Mouse (Mus musculus) hindbrain, embryonic 12.5 days (tissue): ENCODE data around the gene Gja10. TPM values are rescaled to one million over a fixed set of nuclear protein-coding genes. Genes with fewer than 3 reads are reported as not detected.

Source experiments
- ATAC-seq: fragments of 200-750 bp; cut with Nextera tagmentation; 2 replicates; pipeline ENCODE4 v1.8.0; 2017; ENCODE audit warnings: moderate TSS enrichment; ENCODE audit not compliant: low FRiP score
- H3K27ac ChIP-seq: fragments of 300-500 bp; sonication (generic); 2 replicates; pipeline ENCODE4 v1.5.1; 2016; ENCODE audit warnings: mild to moderate bottlenecking
- H3K27me3 ChIP-seq: fragments of 300-500 bp; sonication (generic); 2 replicates; pipeline ENCODE4 v1.6.1; 2016; ENCODE audit warnings: mild to moderate bottlenecking
- H3K36me3 ChIP-seq: fragments of 300-500 bp; sonication (generic); 2 replicates; pipeline ENCODE4 v1.6.1; 2016; ENCODE audit warnings: mild to moderate bottlenecking
- H3K4me1 ChIP-seq: fragments of 300-500 bp; sonication (generic); 2 replicates; pipeline ENCODE4 v1.6.1; 2016
- H3K4me2 ChIP-seq: fragments of 300-500 bp; sonication (generic); replicated peaks from 2 replicates; pipeline ENCODE4 v1.6.1; 2016; ENCODE audit warnings: mild to moderate bottlenecking
- H3K4me3 ChIP-seq: fragments of 300-500 bp; sonication (generic); 2 replicates; pipeline ENCODE4 v1.5.1; 2016; ENCODE audit warnings: mild to moderate bottlenecking
- H3K9ac ChIP-seq: fragments of 300-500 bp; sonication (generic); 2 replicates; pipeline ENCODE4 v1.6.1; 2016; ENCODE audit warnings: mild to moderate bottlenecking, moderate library complexity
- H3K9me3 ChIP-seq: fragments of 300-500 bp; sonication (generic); replicated peaks from 2 replicates; pipeline ENCODE4 v1.6.1; 2016; ENCODE audit warnings: mild to moderate bottlenecking
- WGBS: fragments of 180-500 bp; shearing (Covaris S2); methylation state at CpG from one replicate; pipeline ENCODE4 v1.1.7; 2016; 5-methylcytosine and 5-hydroxymethylcytosine counted together
- polyA plus RNA-seq: library from polyadenylated mRNA; unstranded; fragments of >200 nt; fragmentation: Nextera tagmentation; extraction: Ambion mirVana; gene quantifications from 2 replicates; pipeline ENCODE4 v1.2.1, GENCODE M21; 2016

The Gja10 gene
- polyA plus RNA-seq, 1 experiment from 2014 or later = not detected

DNA sequence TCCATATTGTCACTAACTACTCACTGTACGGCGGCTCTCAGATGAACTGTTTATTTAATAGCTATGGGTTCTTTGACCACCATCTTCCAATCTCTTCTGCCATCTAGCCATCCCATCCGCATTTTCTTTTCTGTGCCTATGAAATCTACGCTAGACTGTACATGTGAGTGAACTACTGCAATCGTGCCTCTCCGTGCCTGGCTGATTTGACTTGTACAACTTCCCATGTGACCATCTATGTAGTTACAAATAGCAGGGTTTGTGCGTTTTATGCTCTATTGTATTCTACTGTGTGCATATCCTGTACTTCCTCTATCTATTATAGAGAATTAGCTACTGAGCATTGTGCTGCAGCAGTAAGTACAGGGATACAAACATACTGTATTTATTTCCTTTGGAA lies 47.1 kb downstream of the Gja10 start:
- no peak overlapping the region for H3K9ac ChIP-seq
- peaks cover 6% of the 10 kb centered on the region for H3K4me1 ChIP-seq
- no peaks in the 10 kb centered on the region for H3K27me3 ChIP-seq
- no peak for ATAC-seq
- no peak overlapping the region for H3K27ac ChIP-seq
- H3K9me3 ChIP-seq = no peaks in the 10 kb centered on the region
- 92% methylated on average over 7 of the region's 7 CpGs for WGBS
- no peaks in the 10 kb centered on the region for H3K36me3 ChIP-seq
- H3K4me3 ChIP-seq = no peak overlapping the region
- no peak overlapping the region for H3K4me2 ChIP-seq

DNA sequence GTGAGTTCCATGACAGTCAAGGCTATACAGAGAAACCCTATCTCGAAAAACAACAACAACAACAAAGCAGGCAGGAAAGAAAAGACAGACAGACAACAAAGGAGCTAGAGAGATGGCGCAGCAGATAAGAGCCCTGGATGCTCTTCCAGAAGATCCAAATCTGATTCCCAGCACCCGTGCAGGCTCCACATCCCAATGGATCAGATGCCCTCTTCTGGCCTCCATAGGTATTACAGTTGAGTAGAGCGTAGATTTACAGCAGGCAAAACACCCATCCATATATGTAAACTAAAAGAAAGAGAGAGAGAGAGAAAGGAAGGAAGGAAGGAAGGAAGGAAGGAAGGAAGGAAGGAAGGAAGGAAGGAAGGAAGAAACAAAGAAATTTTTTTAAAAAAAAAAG lies 51.2 kb downstream of the Gja10 start:
- no peak overlapping the region for H3K27ac ChIP-seq
- WGBS = 43% methylated on average over 4 of the region's 4 CpGs
- no peaks in the 10 kb centered on the region for H3K36me3 ChIP-seq
- no peak for ATAC-seq
- no peaks in the 10 kb centered on the region for H3K4me1 ChIP-seq
- H3K9ac ChIP-seq = no peak overlapping the region
- no peaks in the 10 kb centered on the region for H3K27me3 ChIP-seq
- no peak overlapping the region for H3K4me3 ChIP-seq
- no peak overlapping the region for H3K4me2 ChIP-seq
- H3K9me3 ChIP-seq = no peaks in the 10 kb centered on the region

DNA sequence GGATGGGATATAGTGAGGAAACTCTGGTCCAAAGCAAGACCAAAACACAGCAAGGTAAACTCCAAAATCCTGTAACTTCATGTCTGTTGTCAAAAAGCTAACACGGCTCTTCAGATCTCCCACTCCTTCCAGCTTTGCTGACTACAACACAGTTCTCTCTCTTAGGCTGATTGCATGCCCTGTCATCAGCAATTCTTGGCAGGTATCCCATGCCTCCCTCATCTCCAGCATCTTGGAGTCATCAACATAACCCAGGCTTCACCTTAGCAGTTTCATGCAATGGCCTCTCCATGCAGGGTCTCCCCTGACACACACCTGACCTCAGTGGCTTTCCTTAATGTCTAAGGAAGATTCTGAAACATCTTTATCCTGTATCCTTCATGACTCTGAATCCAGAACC lies 53.4 kb downstream of the Gja10 start:
- 96% methylated on average over 1 of the region's 1 CpGs for WGBS
- Histone ChIP-seq H3K27me3 (no peaks in the 10 kb centered on the region), H3K4me2 (no peak overlapping the region), H3K9ac (no peak overlapping the region), H3K4me3 (no peak overlapping the region), H3K36me3 (no peaks in the 10 kb centered on the region), H3K27ac (no peak overlapping the region), H3K9me3 (no peaks in the 10 kb centered on the region), H3K4me1 (no peaks in the 10 kb centered on the region)
- no peak for ATAC-seq

Other genes starting within 250 kb of the Gja10 start
- 51.4 and 55.9 TPM in 2 replicates for gene Casp8ap2, start 12.7 kb upstream of the Gja10 start, polyA plus RNA-seq
- 15.9 and 17.5 TPM in 2 replicates for gene Mdn1, start 54.4 kb upstream of the Gja10 start, polyA plus RNA-seq
- 162 and 169 TPM in 2 replicates for gene Lyrm2, start 197.5 kb upstream of the Gja10 start, polyA plus RNA-seq